Mouse (Mus musculus) G1E-ER4 (cell line): ENCODE results near the gene Sbf2. TPM values are rescaled to one million over a fixed set of nuclear protein-coding genes. Genes with fewer than 3 reads are reported as not detected.

Experiments used
- GATA1 ChIP-seq: IDR thresholded peaks from one replicate; pipeline ENCODE4 v1.8.0; 2012; ENCODE audit warnings: low read length, inconsistent platforms
- polyA plus RNA-seq: library from polyadenylated mRNA; stranded (reverse); fragments of >175 nt; gene quantifications from 2 replicates; pipeline ENCODE4 v1.2.3, GENCODE M21; 2012

Sbf2 gene
- not detected in 2 replicates for polyA plus RNA-seq

DNA sequence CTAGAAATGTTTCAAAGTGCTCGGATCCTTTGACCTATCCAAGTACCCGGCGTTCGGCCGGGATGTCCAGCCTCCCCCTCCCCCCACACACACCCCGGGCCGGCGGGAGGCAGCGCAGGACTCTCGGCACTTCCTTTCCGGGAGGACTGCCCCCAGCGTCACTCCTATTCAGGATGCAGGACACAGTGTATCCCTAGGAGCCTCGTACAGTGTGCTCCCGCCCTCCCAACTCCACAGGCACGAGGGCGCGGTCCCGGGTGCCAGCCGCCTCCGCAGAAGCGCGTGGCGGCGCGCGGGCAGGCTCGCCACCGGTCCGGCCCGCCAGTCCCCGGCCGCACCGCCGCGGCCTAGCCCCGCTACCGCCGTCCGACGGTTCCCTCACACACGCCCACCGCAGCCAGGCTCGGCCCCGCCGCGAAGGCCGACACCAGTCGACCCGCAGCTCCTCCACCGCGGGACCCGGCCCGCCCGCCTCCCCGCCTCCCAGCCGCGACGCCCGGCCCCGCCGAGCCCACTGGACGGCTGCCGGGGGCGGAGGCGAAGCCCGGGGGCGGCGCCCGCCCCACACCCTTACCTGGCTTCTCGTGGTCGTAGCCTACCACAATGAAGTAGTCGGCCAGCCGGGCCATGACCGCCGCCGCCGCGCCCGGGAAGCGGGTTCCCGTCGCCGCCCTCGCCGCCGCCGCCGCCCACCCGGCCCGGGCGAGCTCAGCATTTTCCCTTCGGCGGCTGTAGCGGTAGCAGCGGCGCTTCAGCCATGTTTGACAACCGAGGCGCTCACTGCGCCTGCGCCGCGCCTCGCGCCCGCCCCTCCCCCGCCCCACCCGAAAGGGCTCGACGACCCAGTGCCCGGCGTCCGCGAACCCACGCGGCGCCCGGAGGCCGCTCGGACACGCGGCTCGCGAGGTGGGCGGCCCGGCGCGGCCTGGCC is at the start of gene Sbf2:
Sbf2 (minus strand) TSS at position 790 of the 931 bp plus-strand sequence.
- no peak for TF ChIP-seq GATA1

DNA sequence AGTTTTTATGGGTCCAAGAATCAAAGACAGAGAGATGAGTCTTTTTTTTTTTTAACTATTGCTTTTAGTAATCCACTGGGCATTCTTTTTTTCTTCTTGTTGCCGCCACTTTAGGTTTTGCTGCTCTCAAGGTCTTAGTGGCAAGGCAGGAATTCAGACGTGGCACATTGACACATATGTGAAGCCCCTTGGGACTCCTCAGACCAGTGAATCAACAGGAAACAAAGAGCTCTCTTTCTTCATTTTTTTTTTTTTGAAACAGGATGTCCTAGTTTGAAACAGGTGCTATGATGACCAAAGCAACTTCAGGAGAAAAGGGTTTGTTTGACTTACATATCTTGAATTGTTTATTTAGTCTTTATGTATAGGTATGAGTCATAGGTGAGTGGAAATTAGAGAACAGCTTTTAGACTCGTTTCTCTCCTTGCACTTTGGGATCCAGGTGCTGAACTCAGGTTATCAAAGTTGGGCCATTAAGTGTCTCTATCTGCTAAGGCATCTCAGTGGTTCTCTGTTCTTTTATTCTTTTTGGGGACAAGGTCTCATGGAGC is 43.7 kb upstream of the Sbf2 start:
- no peak for TF ChIP-seq GATA1

DNA sequence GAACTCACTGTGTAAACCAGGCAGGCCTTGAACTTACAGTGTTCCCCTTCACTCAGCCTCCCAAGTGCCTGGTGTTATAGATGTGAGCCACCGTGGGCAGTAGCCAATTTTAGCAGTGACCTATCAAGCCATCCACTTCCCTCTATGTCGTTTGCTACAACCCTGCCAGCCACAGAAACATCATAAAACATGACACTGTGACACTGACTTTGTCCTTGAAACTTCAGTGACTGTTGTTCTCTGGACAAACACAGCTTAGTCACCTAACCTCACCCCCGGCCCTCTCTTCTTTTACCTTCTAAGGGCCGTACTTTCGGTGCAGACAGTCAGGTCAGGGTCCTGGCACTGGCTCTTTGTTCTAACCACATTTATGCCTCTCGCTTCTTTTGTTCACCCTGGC is 41.2 kb upstream of the Sbf2 start:
- no peak for TF ChIP-seq GATA1

GRCm38 (mm10) chr7:110655230-110655629 is 40.5 kb upstream of the Sbf2 start:
- no peak for TF ChIP-seq GATA1

DNA sequence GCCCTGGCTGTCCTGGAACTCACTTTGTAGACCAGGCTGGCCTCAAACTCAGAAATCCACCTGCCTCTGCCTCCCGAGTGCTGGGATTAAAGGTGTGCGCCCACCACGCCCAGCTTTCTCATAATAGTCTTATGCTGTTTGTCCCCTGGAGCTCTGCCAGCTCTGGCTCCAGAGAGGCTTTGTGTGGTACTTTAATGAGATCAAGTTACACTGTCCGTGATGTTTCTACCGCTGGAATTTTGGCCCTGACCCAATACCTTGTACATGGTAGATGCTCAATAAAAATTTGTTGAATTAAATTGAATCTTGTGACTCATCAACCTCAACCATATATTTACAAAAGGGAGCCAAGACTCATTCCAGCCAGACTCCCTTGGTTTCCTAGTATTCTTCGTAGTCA is 36.4 kb upstream of the Sbf2 start:
- TF ChIP-seq GATA1: no peak

DNA sequence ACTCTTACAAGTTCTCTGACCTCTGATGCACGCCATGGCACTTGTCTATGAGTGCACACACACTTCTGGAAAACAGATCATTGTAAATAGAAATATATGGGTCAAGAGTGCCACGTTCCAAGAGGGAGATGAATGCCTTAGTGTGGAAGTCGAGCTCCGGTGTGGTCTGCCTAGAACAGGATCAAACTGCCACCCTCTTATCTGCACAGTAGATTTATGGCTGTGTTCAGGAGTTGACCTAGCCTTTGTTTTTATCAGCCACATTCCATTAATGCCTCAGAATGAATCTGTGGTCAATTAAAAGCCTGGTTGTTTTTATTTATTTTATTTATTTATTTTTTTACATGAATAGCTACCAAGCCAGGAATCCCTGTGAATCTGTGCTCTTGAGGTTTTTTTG is 35.8 kb upstream of the Sbf2 start:
- no peak for TF ChIP-seq GATA1

DNA sequence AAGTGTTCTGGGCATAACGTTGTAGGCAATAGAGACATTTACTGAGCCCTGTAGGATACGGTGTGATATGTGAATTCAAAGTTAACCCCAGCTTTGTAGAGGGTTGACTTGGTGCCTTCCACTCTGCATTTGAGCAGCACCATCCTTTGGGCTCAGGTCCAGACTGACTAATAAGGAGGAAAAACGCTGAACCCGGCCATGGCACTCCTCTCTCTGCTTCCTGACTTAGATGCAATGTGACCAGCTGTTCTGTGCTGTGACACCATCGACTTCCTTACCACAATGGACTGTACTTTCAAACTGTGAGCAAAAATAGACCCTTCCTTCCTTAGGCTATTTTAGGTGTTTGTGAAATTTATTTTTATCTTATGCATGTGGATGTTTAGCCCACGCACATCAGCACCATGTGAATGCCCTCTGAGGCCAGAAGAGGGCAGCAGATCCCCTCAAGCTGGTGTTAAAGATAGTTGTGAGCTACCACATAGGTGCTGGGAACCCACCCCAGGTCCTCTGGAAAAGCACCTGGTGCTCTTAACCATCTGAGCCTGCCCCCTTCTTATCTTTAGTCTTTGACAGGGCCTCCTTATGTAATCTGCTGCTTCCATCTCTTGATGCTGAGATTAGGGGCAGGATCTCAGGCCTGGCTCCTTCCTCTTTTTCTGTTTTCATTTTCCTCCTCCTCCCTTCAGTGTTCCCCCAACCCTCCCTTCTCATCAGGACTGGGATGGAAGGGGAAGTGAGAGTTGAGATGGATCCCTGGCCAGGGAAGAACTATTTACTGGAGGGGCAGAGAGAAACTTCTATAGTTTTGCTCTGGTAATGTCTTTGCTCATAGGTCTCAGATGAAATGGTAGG is 34.6 kb upstream of the Sbf2 start:
- TF ChIP-seq GATA1: no peak

- no peak for TF ChIP-seq GATA1
These were observed 33.8 kb upstream of the Sbf2 start for GRCm38 (mm10) chr7:110648455-110649085.

- TF ChIP-seq GATA1: no peak
These were observed 33.1 kb upstream of the Sbf2 start for GRCm38 (mm10) chr7:110647559-110648454.

- TF ChIP-seq GATA1: no peak
These were observed 32.1 kb upstream of the Sbf2 start for GRCm38 (mm10) chr7:110646611-110647407.

- TF ChIP-seq GATA1: no peak
These were observed 31.1 kb upstream of the Sbf2 start for GRCm38 (mm10) chr7:110645859-110646258.

DNA sequence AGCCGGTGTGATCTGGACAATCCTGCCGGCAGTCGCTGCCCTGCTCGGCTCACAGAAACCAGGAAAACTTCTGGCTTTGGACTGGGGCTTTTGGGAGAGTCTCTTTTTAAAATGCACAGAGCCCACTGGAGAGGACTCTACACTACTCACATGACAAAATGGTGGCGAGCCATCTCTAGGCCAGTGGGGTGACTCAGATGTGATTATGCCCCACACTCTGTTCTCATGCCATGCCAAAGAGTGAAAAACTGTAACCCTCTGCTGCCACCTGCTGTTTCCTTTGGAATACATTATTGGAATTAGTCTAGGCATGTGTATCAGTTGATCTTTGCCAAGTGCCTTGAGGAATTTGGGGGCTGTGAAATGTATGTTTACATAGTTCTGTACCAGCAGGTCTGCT is 30.6 kb upstream of the Sbf2 start:
- TF ChIP-seq GATA1: no peak

GRCm38 (mm10) chr7:110639291-110639915 is 24.7 kb upstream of the Sbf2 start:
- no peak for TF ChIP-seq GATA1
